Mouse (Mus musculus) C2C12 (cell line): Measurements from ENCODE around the gene 2510009E07Rik. TPM values are rescaled to one million over a fixed set of nuclear protein-coding genes. Genes with fewer than 3 reads are reported as not detected.

Source experiments
- H3K27me3 ChIP-seq: one replicate; pipeline ENCODE4 v1.6.1; 2011; ENCODE audit not compliant: control insufficient read depth, insufficient read depth, insufficient read length
- H3K36me3 ChIP-seq: one replicate; pipeline ENCODE4 v1.6.1; 2011; ENCODE audit not compliant: control insufficient read depth, insufficient read depth
- H3K4me3 ChIP-seq: one replicate; pipeline ENCODE4 v1.5.1; 2011; ENCODE audit warnings: mild to moderate bottlenecking, control low read depth; ENCODE audit not compliant: poor library complexity, insufficient read depth, severe bottlenecking
- H3K79me2 ChIP-seq: one replicate; pipeline ENCODE4 v1.6.1; 2011; ENCODE audit not compliant: control insufficient read depth, insufficient read depth
- H3K79me3 ChIP-seq: one replicate; pipeline ENCODE4 v1.6.1; 2011; ENCODE audit warnings: low read depth, control low read depth
- H3ac ChIP-seq: one replicate; pipeline ENCODE3; 2011; ENCODE audit warnings: low read depth; ENCODE audit not compliant: control insufficient read depth, insufficient read length
- CEBPB ChIP-seq: IDR thresholded peaks from one replicate; pipeline ENCODE4 v1.6.1; 2011; ENCODE audit warnings: low read depth, mild to moderate bottlenecking, control low read depth, moderate library complexity
- CTCF ChIP-seq: IDR thresholded peaks from one replicate; pipeline ENCODE4 v1.5.1; 2011; ENCODE audit not compliant: control insufficient read depth, insufficient read depth, insufficient read length
- FOSL1 ChIP-seq: IDR thresholded peaks from one replicate; pipeline ENCODE4 v1.8.0; 2011; ENCODE audit warnings: mild to moderate bottlenecking, low read length; ENCODE audit not compliant: poor library complexity, insufficient read depth, severe bottlenecking
- MAX ChIP-seq: IDR thresholded peaks from one replicate; pipeline ENCODE4 v1.6.1; 2011; ENCODE audit warnings: mild to moderate bottlenecking, control low read depth
- MYOD1 ChIP-seq: IDR thresholded peaks from one replicate; pipeline ENCODE4 v1.6.1; 2011; ENCODE audit warnings: low read depth; ENCODE audit not compliant: control insufficient read depth, insufficient read length
- MYOG ChIP-seq: IDR thresholded peaks from one replicate; pipeline ENCODE4 v1.6.1; 2011; ENCODE audit not compliant: control insufficient read depth, insufficient read length; ENCODE audit errors: extremely low read depth
- USF1 ChIP-seq: IDR thresholded peaks from one replicate; pipeline ENCODE4 v1.6.1; 2011; ENCODE audit warnings: low read depth, mild to moderate bottlenecking, control low read depth, moderate library complexity
- polyA plus RNA-seq: library from polyadenylated mRNA; unstranded; fragments of >200 nt; fragmentation: generic; extraction: Trizol; gene quantifications from one replicate; pipeline ENCODE4 v1.2.1, GENCODE M21; 2012; ENCODE audit warnings: missing spikeins

2510009E07Rik gene
- polyA plus RNA-seq, 1 experiment: 6.0 TPM

- Histone ChIP-seq H3K36me3 (no peaks in the 10 kb centered on the region), H3K79me2 (no peaks in the 10 kb centered on the region), H3K4me3 (no peak overlapping the region), H3K27me3 (no peaks in the 10 kb centered on the region), H3ac (no peak overlapping the region), H3K79me3 (no peaks in the 10 kb centered on the region)
- TF ChIP-seq MYOD1 (no peak), USF1 (no peak), MYOG (no peak), FOSL1 (no peak), MAX (no peak), CTCF (no peak), CEBPB (no peak)
Measured at GRCm38 (mm10) chr16:21644574-21644973, 49.9 kb downstream of the 2510009E07Rik start.

GRCm38 (mm10) chr16:21644066-21644561, 50.4 kb downstream of the 2510009E07Rik start:
- H3K36me3 ChIP-seq: no peaks in the 10 kb centered on the region
- no peaks in the 10 kb centered on the region for H3K79me3 ChIP-seq
- H3K27me3 ChIP-seq: no peaks in the 10 kb centered on the region
- TF ChIP-seq MAX (no peak), MYOG (no peak), CTCF (no peak), FOSL1 (no peak), MYOD1 (no peak), CEBPB (no peak), USF1 (no peak)
- H3K79me2 ChIP-seq: no peaks in the 10 kb centered on the region
- no peak overlapping the region for H3K4me3 ChIP-seq
- no peak overlapping the region for H3ac ChIP-seq

GRCm38 (mm10) chr16:21643621-21644041, 50.8 kb downstream of the 2510009E07Rik start:
- H3K27me3 ChIP-seq: no peaks in the 10 kb centered on the region
- no peak overlapping the region for H3K4me3 ChIP-seq

GRCm38 (mm10) chr16:21642906-21643305, 51.6 kb downstream of the 2510009E07Rik start:
- Histone ChIP-seq H3K79me3 (no peaks in the 10 kb centered on the region), H3ac (no peak overlapping the region), H3K4me3 (no peak overlapping the region), H3K36me3 (no peaks in the 10 kb centered on the region), H3K79me2 (no peaks in the 10 kb centered on the region), H3K27me3 (no peaks in the 10 kb centered on the region)
- TF ChIP-seq CEBPB (no peak), USF1 (no peak), FOSL1 (no peak), MAX (no peak), MYOD1 (no peak), MYOG (no peak), CTCF (no peak)

More at GRCm38 (mm10) chr16:21643621-21644041, 50.8 kb downstream of the 2510009E07Rik start:
- no peak for TF ChIP-seq CEBPB
- no peak for TF ChIP-seq MAX
- TF ChIP-seq CTCF: no peak
- TF ChIP-seq FOSL1: no peak
- no peak for TF ChIP-seq MYOD1
- TF ChIP-seq USF1: no peak
- no peak for TF ChIP-seq MYOG
- Histone ChIP-seq H3K79me3 (no peaks in the 10 kb centered on the region), H3K36me3 (no peaks in the 10 kb centered on the region), H3ac (no peak overlapping the region), H3K79me2 (no peaks in the 10 kb centered on the region)

- TF ChIP-seq MYOG (no peak), CEBPB (no peak)
- H3K36me3 ChIP-seq: no peaks in the 10 kb centered on the region
Measured at GRCm38 (mm10) chr16:21641944-21642343, 52.5 kb downstream of the 2510009E07Rik start.

GRCm38 (mm10) chr16:21640766-21641499, 53.5 kb downstream of the 2510009E07Rik start:
- Histone ChIP-seq H3K27me3 (no peaks in the 10 kb centered on the region), H3K79me3 (no peaks in the 10 kb centered on the region), H3K4me3 (no peak overlapping the region), H3ac (no peak overlapping the region), H3K79me2 (no peaks in the 10 kb centered on the region), H3K36me3 (no peaks in the 10 kb centered on the region)
- TF ChIP-seq MYOD1: no peak
- TF ChIP-seq FOSL1: no peak
- no peak for TF ChIP-seq CTCF
- no peak for TF ChIP-seq USF1
- no peak for TF ChIP-seq MYOG
- TF ChIP-seq CEBPB: no peak
- no peak for TF ChIP-seq MAX

More at GRCm38 (mm10) chr16:21641944-21642343, 52.5 kb downstream of the 2510009E07Rik start:
- no peak overlapping the region for H3K4me3 ChIP-seq
- no peaks in the 10 kb centered on the region for H3K79me3 ChIP-seq
- no peaks in the 10 kb centered on the region for H3K27me3 ChIP-seq
- no peak overlapping the region for H3ac ChIP-seq
- no peaks in the 10 kb centered on the region for H3K79me2 ChIP-seq
